Mouse (Mus musculus) bone marrow macrophage, adult 2 months (primary cell): Measurements from ENCODE around the gene Trim44.

Experiments
- CTCF ChIP-seq: IDR thresholded peaks from 2 replicates; pipeline ENCODE4 v1.5.1; 2012; ENCODE audit warnings: low read depth, mild to moderate bottlenecking, low read length, moderate library complexity
- POLR2A ChIP-seq: IDR thresholded peaks from 2 replicates; pipeline ENCODE4 v1.6.1; 2012; ENCODE audit warnings: mild to moderate bottlenecking, low read depth, low read length, borderline replicate concordance

- TF ChIP-seq POLR2A (no peak), CTCF (no peak)
Measured at GRCm38 (mm10) chr2:102384057-102384456, 23.6 kb downstream of the Trim44 start.
